Mouse (Mus musculus): ENCODE results near the gene Tmem110. TPM values are rescaled to one million over a fixed set of nuclear protein-coding genes. Genes with fewer than 3 reads are reported as not detected.
A peak's percentile ranks its signal among the peaks of the same experiment; 100 is the strongest.

The Tmem110 gene
- total RNA-seq (2021) = 10 to 100 TPM; 23.4 to 24.2 TPM

DNA sequence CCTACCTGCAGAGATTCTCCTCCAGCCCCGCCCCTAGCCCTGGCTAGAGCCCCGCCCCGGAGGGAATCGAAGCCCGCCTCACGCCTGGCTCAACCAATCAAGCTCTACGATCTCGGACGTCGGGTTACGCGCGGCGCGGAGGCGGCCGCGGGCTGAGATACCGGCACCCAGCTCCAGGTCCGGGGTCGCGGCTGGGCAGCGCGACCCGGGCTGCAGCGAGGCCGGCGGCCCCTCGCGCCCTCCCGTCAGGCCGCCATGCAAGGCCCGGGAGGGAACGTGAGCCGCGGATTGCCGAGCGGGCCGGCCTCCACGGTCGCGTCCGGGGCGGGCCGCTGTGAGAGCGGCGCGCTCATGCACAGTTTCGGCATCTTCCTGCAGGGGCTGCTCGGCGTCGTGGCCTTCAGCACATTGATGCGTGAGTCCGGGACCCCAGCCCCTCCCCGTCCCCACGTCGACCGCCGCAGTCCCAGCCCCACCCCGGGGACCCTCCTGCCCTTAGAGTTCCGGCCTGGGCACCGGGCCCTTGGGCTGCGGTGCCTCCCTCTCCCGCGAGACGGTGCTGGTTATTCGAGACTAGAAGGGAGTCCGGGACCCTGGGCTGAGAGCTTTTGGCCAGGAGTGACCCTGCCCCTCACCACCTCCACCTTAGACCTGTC is at the start of gene Tmem110:
Tmem110 (plus strand) TSS at position 115 of the 656 bp plus-strand sequence.
- peak; percentile 84 for DNase-seq (ENCODE audit: low spot score in 2 of 2)
- intact Hi-C loops (cut with DNase I) = loop anchor here (5.0 kb wide), 1 partner anchor 37 kb away; no protein-coding TSS in a partner anchor

DNA sequence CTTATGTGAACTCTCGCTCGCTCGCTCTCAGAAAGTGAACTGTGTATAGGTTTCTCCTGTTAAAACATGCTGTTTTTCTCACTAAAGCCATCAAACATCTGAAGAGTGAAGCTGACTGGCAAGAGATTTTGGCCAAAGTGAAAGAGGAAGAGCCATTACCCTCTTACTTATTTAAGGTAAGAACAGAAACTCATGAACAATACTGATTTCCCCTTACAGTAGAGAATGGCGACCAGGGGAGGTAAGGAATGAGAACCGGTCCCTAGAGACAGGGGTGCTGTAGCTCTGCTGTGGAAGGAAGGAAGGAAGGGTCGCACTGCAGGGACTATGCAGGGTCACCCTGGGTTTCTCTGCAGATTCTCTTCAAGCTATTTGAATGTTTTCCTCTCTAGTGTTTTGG is 40.8 kb upstream of the Tmem110 start:
- intact Hi-C loops (cut with DNase I) = no loop called here
- no peak for DNase-seq (ENCODE audit: low spot score in 2 of 2)

DNA sequence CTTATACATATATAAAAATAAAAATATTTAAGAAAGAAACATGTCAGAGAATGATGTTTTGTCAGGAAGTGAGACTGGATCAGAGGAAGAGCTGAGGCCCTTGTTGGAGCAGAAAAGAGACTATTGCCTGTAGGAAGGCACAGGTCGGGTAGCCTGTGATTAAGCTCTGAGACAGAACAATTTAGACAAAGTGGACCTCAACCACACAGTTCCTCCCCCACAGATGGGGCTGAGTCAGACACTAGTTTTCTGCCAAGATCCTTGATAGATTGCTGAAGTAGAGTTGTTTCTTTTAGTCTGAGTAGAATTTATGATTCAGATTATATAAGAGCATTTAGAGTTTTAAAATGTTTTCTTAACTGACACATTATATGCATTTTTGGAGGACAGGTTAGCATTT is 35.9 kb upstream of the Tmem110 start:
- intact Hi-C loops (cut with DNase I) = no loop called here
- DNase-seq (ENCODE audit: low spot score in 2 of 2) = peak; percentile 32 to 38

- intact Hi-C loops (cut with DNase I) = no loop called here
- DNase-seq (ENCODE audit: low spot score in 2 of 2) = no peak
Measured at GRCm38 (mm10) chr14:30792871-30793270, 32.5 kb upstream of the Tmem110 start.

DNA sequence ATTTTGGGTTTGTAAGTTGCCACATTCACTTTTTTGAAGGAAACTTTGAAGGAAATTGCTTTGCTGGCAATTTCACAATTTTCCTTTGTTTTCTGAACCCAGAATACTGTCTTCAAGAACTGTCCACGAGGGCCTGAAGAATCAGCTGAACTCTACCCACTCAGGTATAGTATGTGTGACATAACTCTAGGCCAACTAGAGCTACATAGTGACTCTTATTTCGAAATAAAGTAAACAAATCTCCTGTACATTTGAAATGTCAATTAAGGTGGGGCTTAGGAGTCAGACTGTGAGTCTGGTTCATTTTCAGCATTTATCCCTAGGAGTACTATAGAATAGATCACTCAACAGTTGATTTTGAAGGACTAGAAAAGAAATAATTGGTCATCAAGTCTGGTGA is 23.6 kb upstream of the Tmem110 start:
- no peak for DNase-seq (ENCODE audit: low spot score in 2 of 2)
- intact Hi-C loops (cut with DNase I) = no loop called here

DNA sequence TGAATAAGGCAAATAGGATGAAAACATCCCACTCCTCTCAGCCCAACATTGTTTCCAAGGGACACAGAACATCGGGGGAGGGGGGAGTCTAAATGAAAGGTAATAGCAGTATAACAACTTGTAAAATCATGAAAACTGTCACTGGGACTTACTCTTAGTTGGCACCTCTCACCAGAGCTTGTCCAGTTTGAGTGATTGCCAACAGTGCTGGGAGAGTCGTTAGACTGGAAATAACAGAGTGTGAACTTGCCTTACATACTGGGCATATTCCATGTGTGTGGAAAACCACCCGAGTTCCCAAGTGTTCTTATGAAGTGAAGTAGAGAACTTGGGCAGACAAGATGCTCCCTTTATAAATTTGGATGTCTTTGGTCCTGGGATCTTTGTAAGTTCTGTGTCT is 4.3 kb upstream of the Tmem110 start:
- DNase-seq (ENCODE audit: low spot score in 2 of 2) = no peak
- intact Hi-C loops (cut with DNase I) = no loop called here

DNA sequence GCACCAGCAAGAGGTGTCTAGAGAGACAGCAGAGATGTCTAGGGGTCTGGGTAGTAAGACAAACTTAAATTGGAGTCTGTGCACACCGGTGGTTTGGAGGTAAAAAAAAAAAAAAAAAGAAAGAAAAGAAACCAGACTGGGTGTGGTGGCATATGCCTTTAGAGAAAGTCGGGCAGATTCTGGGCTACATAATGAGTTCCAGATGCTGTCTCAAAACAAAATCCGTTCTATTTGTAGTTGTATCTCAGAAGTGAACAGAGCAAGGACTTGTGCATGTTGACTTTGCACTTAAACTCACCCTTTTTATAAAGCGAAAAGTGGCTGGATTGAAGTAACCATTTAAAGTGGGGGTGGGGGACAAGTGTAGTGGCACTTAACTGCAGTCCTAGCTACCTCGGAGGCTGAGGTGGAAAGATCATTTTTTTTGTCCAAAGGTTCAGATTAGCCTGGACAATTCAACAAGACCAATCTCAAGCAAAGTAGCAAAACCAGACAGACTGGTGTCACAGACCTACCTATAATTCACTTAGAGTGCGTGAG is 864 bp upstream of the Tmem110 start:
- DNase-seq (ENCODE audit: low spot score in 2 of 2) = no peak
- intact Hi-C loops (cut with DNase I) = no loop called here

DNA sequence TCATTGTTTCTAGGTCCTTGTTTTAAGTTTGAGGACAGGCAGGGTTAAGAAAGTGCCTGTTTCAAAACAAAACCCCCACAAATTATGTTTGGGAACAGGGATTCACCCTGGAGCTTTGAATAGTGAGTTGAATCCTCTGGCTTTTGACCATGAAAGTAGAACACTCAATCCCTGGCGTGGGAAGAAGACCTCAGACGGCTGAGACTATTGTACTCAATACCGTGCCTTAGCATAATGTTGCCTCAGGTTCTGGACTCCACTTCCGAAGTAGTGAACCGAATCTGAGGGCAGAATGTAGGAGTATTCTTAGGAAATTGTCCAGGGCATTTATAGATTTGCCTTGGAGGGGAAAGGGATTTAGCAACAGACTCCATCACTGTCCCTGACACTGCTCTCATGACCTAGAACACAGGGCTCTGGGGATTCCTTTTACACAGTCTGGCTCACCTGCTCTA is 342 bp upstream of the Tmem110 start:
- no peak for DNase-seq (ENCODE audit: low spot score in 2 of 2)
- intact Hi-C loops (cut with DNase I) = loop anchor here (5.0 kb wide), 1 partner anchor 37 kb away; no protein-coding TSS in a partner anchor

- DNase-seq (ENCODE audit: low spot score in 2 of 2) = no peak
- intact Hi-C loops (cut with DNase I) = loop anchor here (5.0 kb wide), 1 partner anchor 36 kb away; no protein-coding TSS in a partner anchor
Measured at GRCm38 (mm10) chr14:30826174-30827140, 1.1 kb downstream of the Tmem110 start.

GRCm38 (mm10) chr14:30827480-30827879 is 2.1 kb downstream of the Tmem110 start:
- no peak for DNase-seq (ENCODE audit: low spot score in 2 of 2)
- intact Hi-C loops (cut with DNase I) = loop anchor here (5.0 kb wide), 1 partner anchor 35 kb away; no protein-coding TSS in a partner anchor

GRCm38 (mm10) chr14:30828077-30828476 is 2.7 kb downstream of the Tmem110 start:
- intact Hi-C loops (cut with DNase I) = loop anchor here (5.0 kb wide), 1 partner anchor 34 kb away; no protein-coding TSS in a partner anchor
- no peak for DNase-seq (ENCODE audit: low spot score in 2 of 2)

- intact Hi-C loops (cut with DNase I) = loop anchor here (5.0 kb wide), 1 partner anchor 33 kb away; no protein-coding TSS in a partner anchor
- no peak for DNase-seq (ENCODE audit: low spot score in 2 of 2)
Measured at GRCm38 (mm10) chr14:30828635-30829460, 3.5 kb downstream of the Tmem110 start.

DNA sequence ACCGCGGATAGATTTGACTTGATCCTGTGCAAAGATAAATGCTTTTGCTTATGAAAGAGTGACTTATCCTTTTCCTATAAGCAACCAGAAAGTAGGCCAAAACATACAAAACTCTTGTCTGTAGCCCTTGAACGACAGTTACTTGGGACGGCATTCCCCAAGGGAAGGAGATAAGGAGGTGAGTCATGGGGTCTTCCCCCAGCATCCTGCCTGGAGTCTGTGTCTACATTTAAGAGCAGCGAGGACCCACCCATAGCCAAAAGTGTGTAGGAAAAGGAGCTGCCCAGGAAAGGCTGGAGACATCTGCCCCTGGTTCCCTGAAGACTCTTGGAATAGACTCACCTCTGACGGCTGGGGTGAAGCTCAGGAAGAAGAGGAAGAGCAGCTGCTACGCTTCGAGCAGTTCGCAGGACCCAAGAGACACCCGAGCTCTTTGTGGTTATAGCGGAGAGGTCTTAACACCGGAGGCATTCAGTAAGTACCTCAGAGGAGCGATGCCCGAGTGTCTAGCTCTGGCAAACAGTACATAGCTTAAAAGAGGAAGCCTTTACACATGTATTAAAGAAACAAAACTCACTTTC is 12.1 kb downstream of the Tmem110 start:
- intact Hi-C loops (cut with DNase I) = no loop called here
- DNase-seq (ENCODE audit: low spot score in 2 of 2) = no peak

- no peak for DNase-seq (ENCODE audit: low spot score in 2 of 2)
- intact Hi-C loops (cut with DNase I) = no loop called here
Measured at GRCm38 (mm10) chr14:30843701-30844100, 18.3 kb downstream of the Tmem110 start.

- no peak for DNase-seq (ENCODE audit: low spot score in 2 of 2)
- intact Hi-C loops (cut with DNase I) = no loop called here
Measured at GRCm38 (mm10) chr14:30850504-30850903, 25.1 kb downstream of the Tmem110 start.

GRCm38 (mm10) chr14:30852325-30852724 is 26.9 kb downstream of the Tmem110 start:
- intact Hi-C loops (cut with DNase I) = no loop called here
- DNase-seq (ENCODE audit: low spot score in 2 of 2) = no peak

GRCm38 (mm10) chr14:30855316-30855715 is 29.9 kb downstream of the Tmem110 start:
- DNase-seq (ENCODE audit: low spot score in 2 of 2) = no peak
- intact Hi-C loops (cut with DNase I) = no loop called here

DNA sequence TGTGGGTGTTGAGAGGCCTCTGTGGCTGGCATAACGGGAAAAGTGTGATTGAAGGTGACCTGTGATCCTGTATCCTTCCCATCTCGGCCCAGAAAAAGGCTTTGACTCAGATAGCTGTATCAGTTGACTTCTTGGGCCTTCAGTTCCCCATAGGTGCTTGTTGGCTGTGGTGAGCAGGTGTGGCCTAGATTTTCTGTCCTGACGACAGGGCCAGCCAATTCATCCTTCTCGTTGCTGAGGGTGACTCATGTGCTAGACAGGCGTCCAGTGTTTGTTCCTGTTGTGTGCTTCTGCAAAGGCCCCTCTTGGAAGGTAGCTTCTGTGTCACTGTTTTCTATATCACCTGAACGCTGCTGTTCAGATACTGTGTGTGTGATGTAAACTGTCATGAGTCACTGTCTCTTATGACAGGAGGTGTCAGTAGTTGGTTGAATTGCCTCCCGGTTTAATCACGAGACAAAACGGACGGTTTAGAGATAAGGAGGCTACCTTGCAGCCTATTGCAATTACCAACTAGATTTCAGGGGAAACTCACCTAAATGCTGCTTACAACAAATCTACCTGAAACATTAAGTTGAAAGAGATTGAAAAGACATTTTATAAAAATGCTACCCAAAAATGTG is 31.6 kb downstream of the Tmem110 start:
- DNase-seq (ENCODE audit: low spot score in 2 of 2) = no peak
- intact Hi-C loops (cut with DNase I) = no loop called here

All from left cerebral cortex, postnatal 36 days (tissue).